Mouse (Mus musculus): ENCODE measurements around the gene Syndig1l. TPM values are rescaled to one million over a fixed set of nuclear protein-coding genes. Genes with fewer than 3 reads are reported as not detected.

Gene Syndig1l
- not detected for total RNA-seq (2021)

GRCm38 (mm10) chr12:84698319-84699081 is at the start of gene Syndig1l:
Gene Syndig1l, minus strand, starts transcription at chr12:84698831.
- DNase-seq = peak; percentile 86 to 87
- intact Hi-C loops (cut with DNase I) = no loop called here

GRCm38 (mm10) chr12:84748134-84748533 is 49.5 kb upstream of the Syndig1l start:
- intact Hi-C loops (cut with DNase I) = no loop called here
- no peak for DNase-seq

DNA sequence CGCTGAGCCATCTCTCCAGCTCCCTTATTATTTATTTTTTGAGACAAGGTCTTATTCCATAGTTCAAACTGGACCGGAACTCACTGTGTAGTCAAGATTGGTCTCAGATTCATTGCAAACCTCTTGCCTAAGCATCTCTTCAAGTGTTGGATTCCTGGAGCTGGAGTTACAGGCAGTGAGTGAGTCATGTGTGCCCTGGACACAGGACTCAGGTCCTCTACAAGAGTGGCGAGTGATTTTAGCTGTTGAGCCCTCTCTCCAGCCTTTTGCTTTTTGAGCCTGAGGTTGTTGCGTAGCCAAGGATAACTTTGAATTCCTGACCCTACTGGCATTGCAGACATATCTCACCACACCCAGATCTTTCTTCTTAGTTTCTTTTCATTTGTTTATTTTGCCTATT is 47.1 kb upstream of the Syndig1l start:
- intact Hi-C loops (cut with DNase I) = loop anchor here (2.0 kb wide), 1 partner anchor 13 kb away; no protein-coding TSS in a partner anchor
- no peak for DNase-seq

- DNase-seq = no peak
- intact Hi-C loops (cut with DNase I) = no loop called here
Observed at GRCm38 (mm10) chr12:84743496-84743895, 44.9 kb upstream of the Syndig1l start.

- no peak for DNase-seq
- intact Hi-C loops (cut with DNase I) = loop anchor here (2.0 kb wide), 1 partner anchor 13 kb away; no protein-coding TSS in a partner anchor
Observed at GRCm38 (mm10) chr12:84733366-84733765, 34.7 kb upstream of the Syndig1l start.

GRCm38 (mm10) chr12:84728421-84728820 is 29.8 kb upstream of the Syndig1l start:
- no peak for DNase-seq
- intact Hi-C loops (cut with DNase I) = no loop called here

GRCm38 (mm10) chr12:84727434-84727833 is 28.8 kb upstream of the Syndig1l start:
- DNase-seq = no peak
- intact Hi-C loops (cut with DNase I) = no loop called here

DNA sequence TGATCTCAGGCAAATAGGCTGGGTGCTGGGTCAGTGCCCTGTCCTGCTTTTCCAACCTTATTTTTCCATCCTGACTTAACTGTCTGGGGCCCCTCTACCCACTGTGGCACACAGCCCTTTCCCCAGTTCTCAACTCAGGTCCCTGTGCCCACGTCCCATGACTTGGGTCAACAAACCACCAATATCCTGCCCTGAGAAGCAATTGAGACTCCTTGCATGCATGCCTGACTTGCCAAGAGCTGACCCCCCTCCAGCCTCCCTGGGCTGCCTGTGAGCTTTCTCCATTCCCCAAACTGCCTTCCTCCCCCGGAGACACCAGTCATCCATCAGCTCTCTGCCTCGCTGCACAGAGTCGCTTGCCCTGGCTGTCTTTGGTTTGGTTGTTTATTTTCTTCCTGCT is 28.4 kb upstream of the Syndig1l start:
- intact Hi-C loops (cut with DNase I) = no loop called here
- DNase-seq = no peak

DNA sequence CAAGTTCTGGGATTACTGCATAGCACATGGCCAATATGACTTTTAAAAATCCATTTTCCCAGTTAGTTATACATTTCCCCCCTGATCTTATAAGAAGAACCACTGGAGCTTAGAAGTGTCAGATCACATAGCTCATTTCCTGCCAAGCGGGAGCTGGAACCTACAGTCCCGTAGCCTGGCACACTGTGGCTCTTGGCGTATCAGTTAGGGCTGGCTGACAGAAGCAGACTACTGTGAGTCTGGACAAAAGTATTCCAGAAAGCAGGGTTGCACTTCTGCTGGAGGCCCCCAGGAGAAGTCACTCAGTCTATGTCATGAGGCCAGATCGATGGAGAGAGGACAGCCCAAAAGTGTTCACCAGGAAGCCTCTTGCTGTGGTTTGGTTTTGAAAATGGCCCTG is 27.8 kb upstream of the Syndig1l start:
- intact Hi-C loops (cut with DNase I) = no loop called here
- DNase-seq = no peak

DNA sequence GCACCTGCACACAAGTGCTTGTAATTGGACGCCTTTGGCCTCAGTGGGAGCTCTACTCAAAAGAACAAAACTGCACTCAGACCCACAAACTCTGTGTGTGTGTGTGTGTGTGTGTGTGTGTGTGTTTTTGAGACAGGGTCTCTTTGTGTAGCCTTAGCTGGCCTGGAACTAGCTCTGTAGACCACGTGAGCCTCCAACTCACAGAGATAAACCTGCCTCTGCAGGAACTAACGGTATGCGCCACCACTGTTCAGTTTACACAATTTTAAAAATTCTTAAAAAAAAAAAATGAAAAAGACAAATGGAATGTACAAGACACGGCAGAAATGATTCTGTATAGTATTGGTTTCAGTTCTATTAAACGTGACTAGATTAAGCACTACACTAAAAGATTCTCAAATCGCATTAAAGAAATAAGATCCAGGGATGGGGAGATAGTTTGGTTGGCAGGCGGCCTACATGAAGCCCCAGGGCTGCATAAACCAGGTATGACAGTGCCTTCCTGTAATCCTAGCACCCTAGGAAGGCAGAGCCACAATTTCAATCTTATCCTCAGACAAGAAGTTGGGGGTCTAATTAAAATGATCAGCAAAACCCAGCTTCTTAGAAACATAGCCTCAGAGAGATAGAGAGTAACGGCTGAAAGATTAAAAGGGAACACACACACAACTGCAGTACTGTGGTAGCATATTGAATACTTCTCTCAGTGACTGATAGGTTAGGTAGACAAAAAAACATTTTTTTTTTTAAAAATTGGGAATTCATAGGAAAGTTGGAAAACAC is 20.0 kb upstream of the Syndig1l start:
- no peak for DNase-seq
- intact Hi-C loops (cut with DNase I) = no loop called here

DNA sequence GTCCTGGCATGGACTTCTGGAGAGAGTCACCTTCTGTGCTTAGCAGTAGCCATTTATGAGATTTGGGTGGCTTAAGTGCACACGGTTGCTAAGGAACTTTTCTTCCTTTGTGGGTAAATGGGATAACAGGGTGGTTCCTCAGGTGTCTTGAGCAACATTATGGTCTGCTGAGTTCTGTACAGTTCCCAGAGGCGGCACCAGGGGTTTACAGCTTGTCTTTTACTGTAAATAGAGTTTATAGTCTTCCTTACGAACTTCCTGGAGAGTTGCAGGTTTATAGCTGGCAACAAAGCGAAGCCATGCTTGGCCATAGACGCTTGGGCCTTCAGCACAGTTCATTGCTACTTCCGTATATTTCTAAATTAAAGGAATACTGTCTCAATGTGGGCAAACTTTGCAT is 15.9 kb upstream of the Syndig1l start:
- intact Hi-C loops (cut with DNase I) = no loop called here

DNA sequence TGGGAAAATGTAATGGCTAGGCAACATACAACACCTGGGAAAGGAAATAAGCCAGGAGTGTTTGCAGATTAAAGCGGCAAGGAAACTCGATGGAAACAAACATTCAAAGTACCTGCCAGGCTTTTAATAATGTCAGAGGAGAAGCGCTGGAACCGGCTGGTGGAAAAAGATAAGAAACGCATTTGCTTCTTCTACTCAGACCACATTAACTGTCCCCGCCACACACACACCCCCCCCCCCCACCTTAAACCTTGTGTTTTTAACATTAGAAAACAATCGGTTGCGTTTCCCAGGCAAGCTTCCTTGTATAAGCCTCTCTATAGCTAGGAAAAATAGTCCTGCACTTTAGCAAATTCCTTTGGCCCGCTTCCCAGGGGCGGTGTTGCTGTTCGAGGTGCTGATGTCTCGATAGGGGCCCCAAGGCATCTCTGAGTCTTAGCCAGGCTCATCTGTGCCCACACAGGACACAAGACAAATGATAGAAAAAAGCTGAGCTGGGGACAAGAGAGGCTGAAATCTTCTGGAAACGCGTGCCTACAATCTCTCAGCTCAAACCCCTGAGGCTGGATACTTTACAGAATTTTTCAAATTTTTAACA is 11.3 kb upstream of the Syndig1l start:
- intact Hi-C loops (cut with DNase I) = no loop called here
- DNase-seq = peak; percentile 16 to 53

More for the DNA sequence above, 15.9 kb upstream of the Syndig1l start:
- no peak for DNase-seq

GRCm38 (mm10) chr12:84707804-84708203 is 9.2 kb upstream of the Syndig1l start:
- intact Hi-C loops (cut with DNase I) = no loop called here
- DNase-seq = no peak

GRCm38 (mm10) chr12:84706886-84707285 is 8.3 kb upstream of the Syndig1l start:
- no peak for DNase-seq
- intact Hi-C loops (cut with DNase I) = no loop called here

DNA sequence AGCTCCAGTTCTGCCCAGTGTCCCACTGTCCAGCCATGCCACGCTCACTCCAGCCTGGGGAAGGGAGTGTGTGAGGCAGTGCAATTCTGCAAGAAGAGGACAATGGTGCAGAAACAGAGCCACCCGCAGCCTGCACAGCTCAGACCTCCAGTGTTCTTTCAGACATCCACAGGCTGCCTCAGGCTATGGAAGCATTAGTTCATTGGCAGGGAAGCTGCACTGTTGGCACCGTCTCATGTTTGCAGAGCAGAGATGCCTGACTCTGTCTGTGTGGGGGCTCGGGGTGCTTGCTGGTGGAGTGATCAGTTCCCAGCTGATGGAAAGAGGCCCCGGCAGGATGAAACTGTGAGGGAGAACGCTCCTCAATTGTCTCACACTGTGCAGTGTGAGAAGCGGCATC is 4.0 kb upstream of the Syndig1l start:
- no peak for DNase-seq
- intact Hi-C loops (cut with DNase I) = no loop called here

- intact Hi-C loops (cut with DNase I) = no loop called here
Observed at GRCm38 (mm10) chr12:84692141-84692540, 6.5 kb downstream of the Syndig1l start.

GRCm38 (mm10) chr12:84691347-84691746 is 7.3 kb downstream of the Syndig1l start:
- intact Hi-C loops (cut with DNase I) = no loop called here
- DNase-seq = no peak

More at GRCm38 (mm10) chr12:84692141-84692540, 6.5 kb downstream of the Syndig1l start:
- DNase-seq = no peak

GRCm38 (mm10) chr12:84689051-84689450 is 9.6 kb downstream of the Syndig1l start:
- intact Hi-C loops (cut with DNase I) = no loop called here

DNA sequence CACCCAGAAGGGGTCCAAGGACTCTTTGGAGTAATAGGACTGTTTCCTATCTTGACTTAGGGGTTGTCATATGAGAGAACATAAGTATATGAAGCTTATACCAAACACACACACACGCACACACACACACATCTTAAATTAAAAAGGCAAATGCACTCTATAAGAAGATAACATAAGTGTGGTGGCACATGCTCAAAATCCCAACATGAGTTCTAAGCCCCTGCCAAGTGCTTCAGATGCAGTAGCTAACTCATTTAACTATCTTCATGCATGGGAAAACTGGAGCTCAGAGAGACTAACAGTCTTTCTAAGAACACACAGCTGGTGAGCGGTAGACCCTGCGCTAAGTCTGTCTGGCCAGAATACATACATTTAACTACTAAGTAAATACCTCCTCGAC is 11.1 kb downstream of the Syndig1l start:
- intact Hi-C loops (cut with DNase I) = no loop called here
- no peak for DNase-seq

More at GRCm38 (mm10) chr12:84689051-84689450, 9.6 kb downstream of the Syndig1l start:
- DNase-seq = no peak

- DNase-seq = no peak
- intact Hi-C loops (cut with DNase I) = no loop called here
Observed at GRCm38 (mm10) chr12:84686176-84686575, 12.5 kb downstream of the Syndig1l start.

DNA sequence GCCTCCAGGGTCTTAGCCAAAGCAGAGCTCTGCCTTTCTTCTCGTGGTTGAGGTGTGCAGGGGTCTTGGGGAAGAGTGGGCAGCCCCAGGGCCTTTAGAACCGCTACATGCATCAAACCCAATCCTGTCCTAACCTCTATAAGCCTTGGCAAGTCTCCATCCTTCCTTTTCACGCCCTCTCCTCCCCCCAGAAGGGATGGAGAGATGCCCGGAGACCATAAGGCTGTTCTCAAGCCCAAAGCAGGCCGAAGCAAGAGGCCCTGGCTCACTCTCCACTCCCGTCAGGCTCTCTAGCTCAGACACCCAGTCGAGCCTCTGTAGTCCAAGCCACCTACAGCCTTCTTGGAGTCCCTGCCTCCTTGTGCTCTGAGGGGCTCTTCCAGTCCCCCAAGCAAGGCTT is 14.1 kb downstream of the Syndig1l start:
- intact Hi-C loops (cut with DNase I) = no loop called here
- no peak for DNase-seq
